Mouse (Mus musculus): ENCODE measurements around the gene Ccser1.
"Not testable (repeated sequence)": the region's sequence is repeated elsewhere in the genome, so short reads cannot be mapped to it uniquely, and the experiment has no call there.

Ccser1 gene

GRCm38 (mm10) chr6:62014374-62014773, 834.2 kb downstream of the Ccser1 start:
- DNase-seq (ENCODE audit: low spot score in 2 of 2): no peak

- no peak for DNase-seq (ENCODE audit: low spot score in 2 of 2)
Measured at GRCm38 (mm10) chr6:62044454-62044853, 864.3 kb downstream of the Ccser1 start.

GRCm38 (mm10) chr6:62045042-62045441, 864.9 kb downstream of the Ccser1 start:
- not testable (repeated sequence) for DNase-seq (ENCODE audit: low spot score in 2 of 2)

GRCm38 (mm10) chr6:62055276-62055675, 875.2 kb downstream of the Ccser1 start:
- no peak for DNase-seq (ENCODE audit: low spot score in 2 of 2)

GRCm38 (mm10) chr6:62066363-62067023, 886.4 kb downstream of the Ccser1 start:
- no peak for DNase-seq (ENCODE audit: low spot score in 2 of 2)

- no peak for DNase-seq (ENCODE audit: low spot score in 2 of 2)
Measured at GRCm38 (mm10) chr6:62067024-62067380, 886.9 kb downstream of the Ccser1 start.

- DNase-seq (ENCODE audit: low spot score in 2 of 2): no peak
Measured at GRCm38 (mm10) chr6:62105464-62105863, 925.3 kb downstream of the Ccser1 start.

GRCm38 (mm10) chr6:62132531-62132930, 952.4 kb downstream of the Ccser1 start:
- no peak for DNase-seq (ENCODE audit: low spot score in 2 of 2)

GRCm38 (mm10) chr6:62160320-62160719, 980.2 kb downstream of the Ccser1 start:
- DNase-seq (ENCODE audit: low spot score in 2 of 2): no peak

GRCm38 (mm10) chr6:62162596-62162995, 982.5 kb downstream of the Ccser1 start:
- no peak for DNase-seq (ENCODE audit: low spot score in 2 of 2)

GRCm38 (mm10) chr6:62163826-62164225, 983.7 kb downstream of the Ccser1 start:
- no peak for DNase-seq (ENCODE audit: low spot score in 2 of 2)

GRCm38 (mm10) chr6:62196496-62197188, 1016.5 kb downstream of the Ccser1 start:
- DNase-seq (ENCODE audit: low spot score in 2 of 2): peak in 1 of 2 experiments; percentile 2

GRCm38 (mm10) chr6:62198768-62199167, 1018.6 kb downstream of the Ccser1 start:
- DNase-seq (ENCODE audit: low spot score in 2 of 2): peak; percentile 2 to 40

- no peak for DNase-seq (ENCODE audit: low spot score in 2 of 2)
Measured at GRCm38 (mm10) chr6:62205013-62205412, 1024.9 kb downstream of the Ccser1 start.

- no peak for DNase-seq (ENCODE audit: low spot score in 2 of 2)
Measured at GRCm38 (mm10) chr6:62221856-62222255, 1041.7 kb downstream of the Ccser1 start.

GRCm38 (mm10) chr6:62263899-62264298, 1083.8 kb downstream of the Ccser1 start:
- DNase-seq (ENCODE audit: low spot score in 2 of 2): no peak

GRCm38 (mm10) chr6:62264525-62264924, 1084.4 kb downstream of the Ccser1 start:
- DNase-seq (ENCODE audit: low spot score in 2 of 2): no peak

GRCm38 (mm10) chr6:62281256-62281655, 1101.1 kb downstream of the Ccser1 start:
- no peak for DNase-seq (ENCODE audit: low spot score in 2 of 2)

- DNase-seq (ENCODE audit: low spot score in 2 of 2): no peak
Measured at GRCm38 (mm10) chr6:62301576-62302312, 1121.6 kb downstream of the Ccser1 start.

GRCm38 (mm10) chr6:62318627-62319026, 1138.5 kb downstream of the Ccser1 start:
- no peak for DNase-seq (ENCODE audit: low spot score in 2 of 2)

GRCm38 (mm10) chr6:62340319-62340718, 1160.2 kb downstream of the Ccser1 start:
- no peak for DNase-seq (ENCODE audit: low spot score in 2 of 2)

- no peak for DNase-seq (ENCODE audit: low spot score in 2 of 2)
Measured at GRCm38 (mm10) chr6:62367802-62368201, 1187.7 kb downstream of the Ccser1 start.

Measured in right cerebral cortex, postnatal 36 days (tissue).